Mouse (Mus musculus): ENCODE measurements around the gene Rgs10. TPM values are rescaled to one million over a fixed set of nuclear protein-coding genes. Genes with fewer than 3 reads are reported as not detected.

The Rgs10 gene
- polyA plus RNA-seq, 1 experiment from 2014 or later: 21.8 TPM

- ATAC-seq (no peak), DNase-seq (ENCODE audit: low spot score) (no peak)
- no peaks in the 10 kb centered on the region for H3K36me3 ChIP-seq (ENCODE audit: control insufficient read depth, insufficient read depth, low read length)
- H3K27me3 ChIP-seq (replicated peaks; ENCODE audit: control insufficient read depth, insufficient read depth, low read length): peaks cover 48% of the 10 kb centered on the region
- H3K9ac ChIP-seq (ENCODE audit: low read length): no peak overlapping the region
- WGBS: 60% methylated on average over 6 of the region's 6 CpGs
- no peak overlapping the region; the same call in 1 of the 2 replicates for H3K4me2 ChIP-seq (ENCODE audit: low read length)
- peak overlapping the region; percentile 66; the same call in 1 of the 2 replicates for H3K4me3 ChIP-seq (ENCODE audit: low read depth, low read length)
- peaks cover 6% of the 10 kb centered on the region; the same call in 1 of the 2 replicates for H3K4me1 ChIP-seq (ENCODE audit: control insufficient read depth, insufficient read depth, low read length)
- H3K27ac ChIP-seq (ENCODE audit: low read depth, low read length): no peak overlapping the region
- H3K9me3 ChIP-seq (replicated peaks; ENCODE audit: control insufficient read depth, low read length): no peaks in the 10 kb centered on the region
Measured at GRCm38 (mm10) chr7:128416664-128417063, 1.9 kb downstream of the Rgs10 start.

GRCm38 (mm10) chr7:128414433-128414832 lies 4.1 kb downstream of the Rgs10 start:
- Histone ChIP-seq H3K4me3 (ENCODE audit: low read depth, low read length) (no peak overlapping the region), H3K4me1 (ENCODE audit: control insufficient read depth, insufficient read depth, low read length) (peaks cover 6% of the 10 kb centered on the region; the same call in 1 of the 2 replicates), H3K27me3 (replicated peaks; ENCODE audit: control insufficient read depth, insufficient read depth, low read length) (peaks cover 36% of the 10 kb centered on the region), H3K4me2 (ENCODE audit: low read length) (no peak overlapping the region), H3K36me3 (ENCODE audit: control insufficient read depth, insufficient read depth, low read length) (no peaks in the 10 kb centered on the region), H3K27ac (ENCODE audit: low read depth, low read length) (no peak overlapping the region), H3K9ac (ENCODE audit: low read length) (no peak overlapping the region), H3K9me3 (replicated peaks; ENCODE audit: control insufficient read depth, low read length) (no peaks in the 10 kb centered on the region)
- 57% methylated on average over 8 of the region's 8 CpGs for WGBS
- no peak for ATAC-seq
- no peak for DNase-seq (ENCODE audit: low spot score)

- Histone ChIP-seq H3K36me3 (ENCODE audit: control insufficient read depth, insufficient read depth, low read length) (no peaks in the 10 kb centered on the region), H3K27me3 (replicated peaks; ENCODE audit: control insufficient read depth, insufficient read depth, low read length) (peaks cover 19% of the 10 kb centered on the region), H3K27ac (ENCODE audit: low read depth, low read length) (no peak overlapping the region), H3K4me3 (ENCODE audit: low read depth, low read length) (no peak overlapping the region), H3K9me3 (replicated peaks; ENCODE audit: control insufficient read depth, low read length) (no peaks in the 10 kb centered on the region), H3K4me1 (ENCODE audit: control insufficient read depth, insufficient read depth, low read length) (no peaks in the 10 kb centered on the region; the same call in 1 of the 2 replicates), H3K4me2 (ENCODE audit: low read length) (no peak overlapping the region), H3K9ac (ENCODE audit: low read length) (no peak overlapping the region)
- ATAC-seq (no peak), DNase-seq (ENCODE audit: low spot score) (no peak)
- WGBS: 68% methylated on average over 10 of the region's 10 CpGs
Measured at GRCm38 (mm10) chr7:128412071-128412833, 6.3 kb downstream of the Rgs10 start.

- Histone ChIP-seq H3K4me3 (ENCODE audit: low read depth, low read length) (no peak overlapping the region), H3K4me2 (ENCODE audit: low read length) (no peak overlapping the region), H3K4me1 (ENCODE audit: control insufficient read depth, insufficient read depth, low read length) (no peaks in the 10 kb centered on the region), H3K27ac (ENCODE audit: low read depth, low read length) (no peak overlapping the region), H3K36me3 (ENCODE audit: control insufficient read depth, insufficient read depth, low read length) (no peaks in the 10 kb centered on the region), H3K9ac (ENCODE audit: low read length) (no peak overlapping the region), H3K27me3 (replicated peaks; ENCODE audit: control insufficient read depth, insufficient read depth, low read length) (peaks cover 5% of the 10 kb centered on the region; the same call in 1 of the 2 replicates), H3K9me3 (replicated peaks; ENCODE audit: control insufficient read depth, low read length) (no peaks in the 10 kb centered on the region)
- 80% methylated on average over 11 of the region's 11 CpGs for WGBS
- no peak for DNase-seq (ENCODE audit: low spot score)
- ATAC-seq: no peak
Measured at GRCm38 (mm10) chr7:128410708-128411413, 7.7 kb downstream of the Rgs10 start.

- WGBS: 87% methylated on average over 5 of the region's 5 CpGs
- DNase-seq (ENCODE audit: low spot score): no peak
Measured at GRCm38 (mm10) chr7:128408265-128408664, 10.3 kb downstream of the Rgs10 start.

GRCm38 (mm10) chr7:128403988-128404387 lies 14.6 kb downstream of the Rgs10 start:
- no peak overlapping the region for H3K4me3 ChIP-seq (ENCODE audit: low read depth, low read length)
- no peaks in the 10 kb centered on the region for H3K27me3 ChIP-seq (replicated peaks; ENCODE audit: control insufficient read depth, insufficient read depth, low read length)
- H3K9me3 ChIP-seq (replicated peaks; ENCODE audit: control insufficient read depth, low read length): no peaks in the 10 kb centered on the region
- no peak overlapping the region for H3K4me2 ChIP-seq (ENCODE audit: low read length)
- no peaks in the 10 kb centered on the region for H3K4me1 ChIP-seq (ENCODE audit: control insufficient read depth, insufficient read depth, low read length)
- no peak for ATAC-seq
- H3K9ac ChIP-seq (ENCODE audit: low read length): no peak overlapping the region
- DNase-seq (ENCODE audit: low spot score): no peak
- 84% methylated on average over 6 of the region's 6 CpGs for WGBS
- H3K27ac ChIP-seq (ENCODE audit: low read depth, low read length): no peak overlapping the region
- H3K36me3 ChIP-seq (ENCODE audit: control insufficient read depth, insufficient read depth, low read length): no peaks in the 10 kb centered on the region

More at GRCm38 (mm10) chr7:128408265-128408664, 10.3 kb downstream of the Rgs10 start:
- no peak overlapping the region for H3K27ac ChIP-seq (ENCODE audit: low read depth, low read length)
- no peak overlapping the region for H3K4me3 ChIP-seq (ENCODE audit: low read depth, low read length)
- no peak for ATAC-seq
- H3K9me3 ChIP-seq (replicated peaks; ENCODE audit: control insufficient read depth, low read length): no peaks in the 10 kb centered on the region
- H3K36me3 ChIP-seq (ENCODE audit: control insufficient read depth, insufficient read depth, low read length): no peaks in the 10 kb centered on the region
- H3K9ac ChIP-seq (ENCODE audit: low read length): no peak overlapping the region
- no peak overlapping the region for H3K4me2 ChIP-seq (ENCODE audit: low read length)
- no peaks in the 10 kb centered on the region for H3K27me3 ChIP-seq (replicated peaks; ENCODE audit: control insufficient read depth, insufficient read depth, low read length)
- no peaks in the 10 kb centered on the region for H3K4me1 ChIP-seq (ENCODE audit: control insufficient read depth, insufficient read depth, low read length)

GRCm38 (mm10) chr7:128403586-128403985 lies 15.0 kb downstream of the Rgs10 start:
- no peaks in the 10 kb centered on the region for H3K9me3 ChIP-seq (replicated peaks; ENCODE audit: control insufficient read depth, low read length)
- DNase-seq (ENCODE audit: low spot score) (no peak), ATAC-seq (no peak)
- H3K4me1 ChIP-seq (ENCODE audit: control insufficient read depth, insufficient read depth, low read length): no peaks in the 10 kb centered on the region
- 92% methylated on average over 6 of the region's 6 CpGs for WGBS
- no peaks in the 10 kb centered on the region for H3K27me3 ChIP-seq (replicated peaks; ENCODE audit: control insufficient read depth, insufficient read depth, low read length)
- H3K4me2 ChIP-seq (ENCODE audit: low read length): no peak overlapping the region
- no peak overlapping the region for H3K4me3 ChIP-seq (ENCODE audit: low read depth, low read length)
- no peak overlapping the region for H3K9ac ChIP-seq (ENCODE audit: low read length)
- no peaks in the 10 kb centered on the region for H3K36me3 ChIP-seq (ENCODE audit: control insufficient read depth, insufficient read depth, low read length)
- no peak overlapping the region for H3K27ac ChIP-seq (ENCODE audit: low read depth, low read length)

GRCm38 (mm10) chr7:128403128-128403527 lies 15.4 kb downstream of the Rgs10 start:
- Histone ChIP-seq H3K4me2 (ENCODE audit: low read length) (no peak overlapping the region), H3K4me1 (ENCODE audit: control insufficient read depth, insufficient read depth, low read length) (no peaks in the 10 kb centered on the region), H3K27me3 (replicated peaks; ENCODE audit: control insufficient read depth, insufficient read depth, low read length) (no peaks in the 10 kb centered on the region), H3K4me3 (ENCODE audit: low read depth, low read length) (no peak overlapping the region), H3K9ac (ENCODE audit: low read length) (no peak overlapping the region), H3K9me3 (replicated peaks; ENCODE audit: control insufficient read depth, low read length) (no peaks in the 10 kb centered on the region), H3K27ac (ENCODE audit: low read depth, low read length) (no peak overlapping the region), H3K36me3 (ENCODE audit: control insufficient read depth, insufficient read depth, low read length) (no peaks in the 10 kb centered on the region)
- no peak for ATAC-seq
- WGBS: 88% methylated on average over 10 of the region's 10 CpGs
- no peak for DNase-seq (ENCODE audit: low spot score)

GRCm38 (mm10) chr7:128402577-128402976 lies 16.0 kb downstream of the Rgs10 start:
- no peak overlapping the region for H3K9ac ChIP-seq (ENCODE audit: low read length)
- no peak for DNase-seq (ENCODE audit: low spot score)
- no peaks in the 10 kb centered on the region for H3K9me3 ChIP-seq (replicated peaks; ENCODE audit: control insufficient read depth, low read length)
- H3K4me3 ChIP-seq (ENCODE audit: low read depth, low read length): no peak overlapping the region
- no peaks in the 10 kb centered on the region for H3K36me3 ChIP-seq (ENCODE audit: control insufficient read depth, insufficient read depth, low read length)
- H3K27ac ChIP-seq (ENCODE audit: low read depth, low read length): no peak overlapping the region
- no peak overlapping the region for H3K4me2 ChIP-seq (ENCODE audit: low read length)
- H3K27me3 ChIP-seq (replicated peaks; ENCODE audit: control insufficient read depth, insufficient read depth, low read length): no peaks in the 10 kb centered on the region
- no peaks in the 10 kb centered on the region for H3K4me1 ChIP-seq (ENCODE audit: control insufficient read depth, insufficient read depth, low read length)
- no peak for ATAC-seq
- WGBS: 93% methylated on average over 8 of the region's 8 CpGs
